Mouse (Mus musculus): ENCODE measurements around the gene Myo1e.
A peak's percentile ranks its signal among the peaks of the same experiment; 100 is the strongest.

The Myo1e gene

DNA sequence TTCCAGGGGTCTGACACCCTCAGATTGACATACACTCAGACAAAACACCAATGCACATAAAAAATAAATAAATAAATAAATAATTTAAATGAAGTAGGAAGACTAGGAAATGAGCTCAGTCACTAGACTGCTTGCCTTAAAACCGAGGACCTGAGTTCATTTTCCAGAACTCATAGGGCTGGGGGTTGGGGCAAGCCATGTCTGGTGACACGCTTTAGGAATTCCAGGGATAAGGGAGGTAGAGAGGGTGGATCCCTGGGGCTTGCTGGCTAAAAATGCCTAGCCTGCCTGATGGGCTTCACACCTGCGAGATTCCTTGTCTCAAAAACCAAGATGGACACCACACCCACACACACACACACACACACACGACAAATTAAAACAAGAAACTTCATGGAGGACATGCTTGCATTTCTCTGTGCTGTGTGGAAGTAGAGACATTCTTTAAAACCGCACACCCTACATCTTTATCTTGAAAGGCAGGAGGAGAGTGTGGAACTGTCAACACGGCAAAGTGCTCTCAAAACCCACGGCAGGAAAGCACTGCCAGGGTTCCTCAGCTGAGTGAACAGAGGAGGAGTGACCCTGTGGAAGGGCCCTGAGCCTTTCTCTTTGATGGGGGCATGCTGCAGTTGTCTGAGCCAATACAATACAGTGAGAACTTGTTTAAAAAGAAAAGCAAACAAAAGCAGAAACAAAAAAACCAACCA, 13.5 kb downstream of the Myo1e start:
- no peak for DNase-seq (ENCODE audit: low read depth)

- DNase-seq (ENCODE audit: low read depth): no peak
These were observed 16.0 kb downstream of the Myo1e start for GRCm38 (mm10) chr9:70223142-70223541.

- no peak for DNase-seq (ENCODE audit: low read depth)
These were observed 16.9 kb downstream of the Myo1e start for GRCm38 (mm10) chr9:70224046-70224445.

GRCm38 (mm10) chr9:70226359-70226758, 19.2 kb downstream of the Myo1e start:
- DNase-seq (ENCODE audit: low read depth): no peak

DNA sequence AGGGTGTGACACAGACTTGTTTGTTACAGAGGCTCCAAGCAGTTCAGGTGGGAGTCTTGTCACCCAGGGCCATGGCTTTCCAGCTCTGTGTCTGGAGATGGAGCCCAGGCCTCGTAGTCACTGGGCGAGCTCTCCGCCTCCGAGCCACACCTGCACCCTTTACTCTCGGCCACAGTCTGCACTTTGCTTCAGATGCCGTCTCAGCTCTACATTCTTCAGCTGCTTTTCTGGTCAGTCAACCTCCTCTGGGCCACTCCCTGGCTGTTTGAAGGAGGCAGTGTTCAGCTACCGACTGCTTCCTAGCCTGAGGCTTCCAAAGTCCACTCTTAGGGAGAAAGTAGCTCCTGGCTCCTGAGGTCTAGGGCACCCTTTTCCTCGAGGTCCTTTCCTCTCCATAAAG, 22.7 kb downstream of the Myo1e start:
- no peak for DNase-seq (ENCODE audit: low read depth)

DNA sequence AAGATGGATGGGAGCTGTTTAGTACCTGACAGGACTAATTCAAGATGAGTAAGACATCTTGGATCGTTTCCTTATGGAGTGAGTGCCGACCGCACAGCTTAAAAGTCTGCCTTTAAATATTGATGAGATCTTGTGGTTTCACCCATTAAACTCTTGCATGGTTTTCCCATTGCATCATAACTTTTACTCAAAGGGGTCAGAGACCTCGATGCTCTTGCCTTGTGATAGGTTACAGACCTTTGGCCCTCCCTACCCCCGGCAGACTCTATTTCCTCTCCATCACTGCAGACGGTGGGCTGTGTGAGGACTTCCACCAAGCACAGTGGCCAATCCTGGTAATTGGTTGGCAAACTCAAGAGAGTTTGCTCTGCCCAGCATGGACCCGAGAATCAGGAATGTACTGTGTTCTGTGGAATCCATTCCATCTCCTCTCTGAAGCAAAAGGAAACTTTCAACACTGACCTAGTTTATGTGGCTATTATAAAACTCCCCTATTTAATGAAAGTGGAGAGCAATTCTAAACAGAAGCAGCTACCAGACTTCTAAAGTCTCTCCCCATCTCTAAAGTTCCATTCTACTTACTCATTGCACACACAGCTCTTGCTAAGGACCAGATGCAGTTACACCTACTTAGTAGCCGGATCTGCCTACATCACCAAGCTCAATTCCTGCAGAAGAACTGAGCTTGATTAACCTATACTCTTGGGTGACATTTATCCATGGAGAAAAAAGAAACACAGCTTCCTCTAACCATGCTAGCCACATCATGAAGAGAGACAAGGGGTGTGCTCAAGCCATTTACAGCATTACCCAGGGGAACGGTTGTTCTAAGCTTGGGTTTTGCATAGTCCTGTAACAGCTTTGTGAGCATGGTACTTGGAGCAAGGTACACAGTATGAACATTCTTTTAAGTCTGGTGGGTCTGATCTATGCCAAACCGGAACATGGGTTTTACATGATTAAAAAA, 25.2 kb downstream of the Myo1e start:
- DNase-seq (ENCODE audit: low read depth): no peak

- no peak for DNase-seq (ENCODE audit: low read depth)
These were observed 30.0 kb downstream of the Myo1e start for GRCm38 (mm10) chr9:70237136-70237535.

DNA sequence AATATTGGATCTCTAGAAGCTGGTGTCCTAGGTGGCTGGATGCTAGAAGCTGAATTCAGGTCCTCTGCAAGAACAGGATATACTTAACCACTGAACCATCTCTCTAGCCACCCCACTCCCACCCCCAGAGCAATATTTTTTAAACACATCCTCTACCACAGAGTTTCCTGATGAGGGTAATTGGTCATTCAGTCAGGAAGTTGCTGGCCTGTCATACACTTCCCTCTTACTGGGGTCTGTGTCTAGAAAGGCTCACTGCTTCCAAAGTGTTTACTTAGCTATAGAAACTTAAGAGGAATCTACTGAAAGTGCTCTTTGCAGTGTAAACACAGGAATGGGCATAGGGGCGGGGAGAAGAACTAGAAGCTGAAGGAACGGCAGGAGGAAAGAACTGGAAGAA, 30.4 kb downstream of the Myo1e start:
- peak; percentile 43 for DNase-seq (ENCODE audit: low read depth)

- DNase-seq (ENCODE audit: low read depth): no peak
These were observed 31.2 kb downstream of the Myo1e start for GRCm38 (mm10) chr9:70238391-70238790.

DNA sequence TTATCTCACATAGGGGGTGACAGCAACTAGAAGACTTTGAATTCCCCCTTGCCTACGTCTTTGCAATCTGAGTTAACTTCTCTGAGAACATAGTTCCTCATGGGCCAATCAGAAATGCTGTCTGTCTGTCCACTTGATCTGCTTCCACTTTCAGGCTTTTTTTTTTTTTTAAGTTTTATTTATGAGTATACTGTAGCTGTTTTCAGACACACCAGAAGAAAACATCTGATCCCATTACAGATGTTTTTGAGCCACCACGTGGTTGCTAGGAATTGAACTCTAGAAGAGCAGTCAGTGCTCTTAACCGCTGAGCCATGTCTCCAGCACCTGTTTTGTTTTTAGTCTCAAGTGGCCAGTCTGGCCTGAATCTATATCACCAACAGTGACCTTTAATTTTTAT, 32.1 kb downstream of the Myo1e start:
- no peak for DNase-seq (ENCODE audit: low read depth)

- DNase-seq (ENCODE audit: low read depth): no peak
These were observed 33.7 kb downstream of the Myo1e start for GRCm38 (mm10) chr9:70240703-70241410.

DNA sequence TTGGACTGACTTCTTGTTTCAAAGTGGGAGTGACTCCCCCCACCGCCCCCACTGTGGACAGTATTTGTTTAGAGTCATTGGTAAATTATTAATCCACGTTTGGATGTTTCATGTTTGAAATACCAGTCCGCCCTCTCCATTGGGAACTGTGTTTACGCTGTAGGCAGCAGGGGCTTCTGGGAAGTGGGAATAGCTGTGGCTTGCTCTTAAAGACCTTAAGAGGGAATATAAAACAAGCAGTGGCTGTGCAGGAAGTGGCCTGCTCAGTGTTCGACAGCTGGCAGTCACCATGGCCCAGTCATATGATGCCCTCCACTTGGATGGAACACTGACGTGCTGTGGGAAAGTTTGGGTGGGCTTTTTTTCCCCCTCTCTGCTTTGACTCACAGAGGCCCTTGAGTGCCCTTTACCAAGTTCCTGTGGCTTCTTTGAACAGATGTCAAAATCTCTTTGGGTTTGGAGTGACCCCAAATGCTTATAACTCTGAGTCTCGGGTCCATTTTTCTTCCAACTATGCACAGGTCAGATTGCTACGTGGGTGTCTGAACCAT, 34.3 kb downstream of the Myo1e start:
- DNase-seq (ENCODE audit: low read depth): peak; percentile 58

DNA sequence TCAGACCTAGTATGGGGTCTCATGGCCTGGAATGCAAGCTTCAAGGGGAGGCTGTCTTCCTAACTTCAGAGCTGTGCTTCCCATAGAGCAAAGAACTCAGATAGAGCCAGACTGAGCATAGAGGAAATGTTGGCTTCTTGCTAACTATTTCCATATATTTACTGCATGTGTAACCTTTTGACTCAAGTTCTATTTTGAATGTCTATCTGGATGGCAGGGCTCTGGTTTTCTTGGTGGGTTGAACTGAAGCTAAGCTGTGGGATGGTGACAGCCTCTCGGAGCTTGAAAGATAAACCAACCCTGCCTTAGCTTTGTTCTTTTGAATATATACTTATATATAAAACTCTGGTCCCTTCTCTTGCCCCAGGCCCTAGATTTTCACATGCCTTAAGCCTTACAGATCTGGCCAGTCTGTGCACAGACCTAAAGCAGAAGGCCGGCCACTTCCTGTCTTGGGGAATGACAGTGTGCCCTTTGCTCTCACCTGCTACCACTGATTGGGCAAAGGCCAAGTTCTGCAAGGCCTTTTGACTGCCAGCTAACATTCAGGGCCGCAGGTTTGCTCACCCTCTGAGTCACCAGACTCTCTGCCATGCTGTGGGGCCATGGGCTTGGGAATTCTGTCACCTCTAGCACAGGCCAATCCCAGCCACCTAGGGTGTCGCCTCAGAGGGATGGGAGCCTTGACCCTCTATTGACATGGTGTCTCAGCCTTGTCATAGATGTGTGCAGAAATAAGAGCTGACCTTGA, 35.1 kb downstream of the Myo1e start:
- DNase-seq (ENCODE audit: low read depth): peak; percentile 51

DNA sequence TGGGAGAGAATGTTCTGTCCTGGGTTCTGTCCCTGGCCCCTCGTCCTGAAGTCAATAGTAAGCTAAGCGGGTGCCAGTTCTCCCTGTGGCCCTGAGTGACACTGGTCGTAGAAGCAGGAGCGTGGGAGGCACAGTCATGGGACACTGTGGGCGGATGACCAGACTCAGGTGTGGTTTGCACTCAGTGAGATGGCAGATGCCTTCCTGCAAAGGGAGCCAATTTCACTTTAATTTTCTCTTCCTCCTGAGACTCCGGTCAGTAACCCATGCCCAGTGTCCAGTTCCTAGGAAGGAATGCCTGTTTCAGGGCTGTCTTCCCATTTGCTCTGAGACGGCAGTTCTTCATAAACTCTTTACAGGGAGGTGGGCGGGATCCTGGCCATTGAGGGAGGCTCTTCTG, 36.1 kb downstream of the Myo1e start:
- DNase-seq (ENCODE audit: low read depth): peak; percentile 69

- no peak for DNase-seq (ENCODE audit: low read depth)
These were observed 36.6 kb downstream of the Myo1e start for GRCm38 (mm10) chr9:70243708-70244107.

GRCm38 (mm10) chr9:70244115-70244514, 37.0 kb downstream of the Myo1e start:
- peak; percentile 89 for DNase-seq (ENCODE audit: low read depth)

DNA sequence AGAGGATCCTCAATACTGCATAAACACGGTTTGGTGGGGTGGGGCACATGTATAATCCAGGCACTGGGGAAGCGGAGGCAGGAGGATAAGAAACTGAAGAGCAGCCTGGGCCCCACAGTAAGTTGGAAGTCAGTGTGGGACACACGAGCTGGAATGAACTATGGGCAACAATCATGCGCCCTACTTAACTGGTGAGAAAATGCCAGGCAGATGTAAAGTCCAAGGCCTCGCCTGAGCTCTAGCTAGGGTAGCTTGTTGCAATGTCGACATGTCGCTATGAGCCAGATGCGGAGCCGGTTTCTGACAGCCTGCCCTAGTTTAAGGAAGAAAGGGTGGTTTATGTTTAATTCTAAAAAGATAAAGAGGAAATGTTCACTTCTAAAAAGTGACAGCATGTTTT, 37.9 kb downstream of the Myo1e start:
- DNase-seq (ENCODE audit: low read depth): peak; percentile 55

DNA sequence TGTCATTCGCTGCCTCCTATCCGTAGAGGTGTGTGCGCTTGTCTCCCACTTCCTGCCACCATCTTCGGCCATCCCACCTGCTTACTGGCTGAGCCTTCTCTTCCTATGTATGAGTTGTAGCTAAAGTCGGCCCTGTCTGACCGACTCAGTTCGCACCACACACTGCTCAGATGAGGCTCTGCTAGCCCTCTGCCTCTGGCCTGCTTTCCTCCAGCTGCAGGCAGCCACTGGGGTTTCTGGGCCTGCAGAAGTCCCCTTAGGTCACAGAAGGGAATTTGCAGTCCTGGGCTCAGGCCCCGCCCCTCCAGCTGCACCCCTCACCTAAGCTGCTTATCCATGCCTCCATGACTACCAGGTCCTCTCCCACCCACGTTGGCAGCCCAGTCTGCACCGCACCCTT, 39.3 kb downstream of the Myo1e start:
- DNase-seq (ENCODE audit: low read depth): peak; percentile 69

- DNase-seq (ENCODE audit: low read depth): peak; percentile 48
These were observed 40.9 kb downstream of the Myo1e start for GRCm38 (mm10) chr9:70248046-70248445.

DNA sequence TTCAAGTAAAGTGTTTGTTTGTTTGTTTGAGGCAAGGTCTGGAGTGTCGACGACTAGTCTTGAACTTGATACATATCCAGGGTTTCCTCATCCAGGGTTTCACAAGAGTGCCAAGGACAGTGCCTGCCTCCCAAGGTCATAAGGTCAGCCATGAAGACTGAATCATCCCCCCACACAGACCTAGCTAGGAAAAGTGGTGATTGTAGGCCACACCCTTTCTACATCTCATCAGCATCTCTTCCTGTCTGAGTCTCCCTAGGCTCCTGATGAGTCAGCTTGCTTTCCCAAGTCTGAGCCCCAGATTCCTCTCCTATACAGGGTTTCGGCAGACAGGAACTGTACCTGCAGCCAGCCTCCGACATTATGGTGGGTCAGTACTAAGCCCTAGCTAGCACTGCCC, 41.7 kb downstream of the Myo1e start:
- DNase-seq (ENCODE audit: low read depth): peak; percentile 44

DNA sequence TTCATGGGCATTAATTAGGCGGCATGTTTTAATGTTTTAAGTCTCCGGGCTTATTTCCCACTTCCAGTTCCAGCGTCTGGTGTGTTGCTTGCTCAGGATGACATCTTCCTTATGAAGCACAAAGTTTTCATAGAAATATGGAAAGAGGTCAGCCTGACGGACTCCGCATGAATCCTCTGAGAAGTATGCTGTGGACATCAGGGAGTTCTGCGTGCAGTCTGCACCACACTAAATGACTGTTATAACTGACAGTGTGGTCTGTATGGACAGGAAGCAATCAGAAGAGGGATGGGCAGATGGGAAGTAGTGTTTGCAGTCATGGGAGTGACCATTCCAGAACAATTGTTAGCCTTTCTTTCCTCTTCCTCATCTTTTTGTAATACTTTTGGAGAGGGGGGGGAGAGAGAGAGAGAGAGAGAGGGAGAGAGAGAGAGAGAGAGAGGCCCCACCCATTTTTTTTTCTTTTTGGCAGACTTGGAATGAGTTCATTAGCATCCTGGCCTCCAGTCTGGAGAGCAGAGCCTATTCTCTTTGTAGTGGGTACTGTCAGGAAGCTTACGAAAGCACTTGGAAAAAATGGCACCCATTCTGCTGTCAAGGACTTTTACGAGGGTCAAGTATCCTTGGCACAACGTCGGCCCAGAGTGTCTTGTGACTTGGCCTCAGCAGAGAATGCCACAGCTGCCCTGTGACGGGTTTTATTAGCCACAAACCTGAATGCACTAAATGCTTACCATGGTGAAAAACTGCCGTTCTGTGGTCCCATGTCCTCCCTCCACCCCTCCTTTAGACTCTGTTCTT, 42.9 kb downstream of the Myo1e start:
- peak; percentile 33 for DNase-seq (ENCODE audit: low read depth)

All from induced T-regulatory cell, adult 2 months (primary cell).